Mouse (Mus musculus) erythroblast, embryonic 14.5 days (primary cell): ENCODE results near the gene Coa3.

Source experiments
- GATA1 ChIP-seq: IDR thresholded peaks from 2 replicates; pipeline ENCODE4 v1.6.1; 2012; ENCODE audit warnings: low read length, inconsistent platforms, mixed read lengths
- TAL1 ChIP-seq: IDR thresholded peaks from 3 replicates; pipeline ENCODE4 v1.6.1; 2012; ENCODE audit warnings: low read length, inconsistent platforms, mixed read lengths

GRCm38 (mm10) chr11:101235429-101235828, 43.5 kb downstream of the Coa3 start:
- TF ChIP-seq TAL1 (no peak), GATA1 (no peak)
